Mouse (Mus musculus) myocyte (in vitro differentiated cells): ENCODE data around the gene Syngr3. TPM values are rescaled to one million over a fixed set of nuclear protein-coding genes. Genes with fewer than 3 reads are reported as not detected.
A peak's percentile ranks its signal among the peaks of the same experiment; 100 is the strongest.
"Not testable (repeated sequence)": the region's sequence is repeated elsewhere in the genome, so short reads cannot be mapped to it uniquely, and the experiment has no call there.

Experiments used
- H3K27me3 ChIP-seq: one replicate; pipeline ENCODE4 v1.6.1; 2011; ENCODE audit not compliant: control insufficient read depth, insufficient read depth, insufficient read length
- H3K36me3 ChIP-seq: one replicate; pipeline ENCODE4 v1.6.1; 2011; ENCODE audit not compliant: control insufficient read depth, insufficient read depth
- H3K4me2 ChIP-seq: one replicate; pipeline ENCODE4 v1.6.1; 2011; ENCODE audit warnings: low read depth, control low read depth
- H3K4me3 ChIP-seq: one replicate; pipeline ENCODE4 v1.5.1; 2011; ENCODE audit warnings: mild to moderate bottlenecking, control low read depth, moderate library complexity
- H3K79me2 ChIP-seq: one replicate; pipeline ENCODE4 v1.6.1; 2011; ENCODE audit not compliant: control insufficient read depth, insufficient read depth
- H3ac ChIP-seq: one replicate; pipeline ENCODE4 v1.6.1; 2011; ENCODE audit not compliant: control insufficient read depth, insufficient read length
- CEBPB ChIP-seq: IDR thresholded peaks from 2 replicates; pipeline ENCODE4 v1.6.1; 2011; ENCODE audit warnings: mild to moderate bottlenecking, moderate library complexity; ENCODE audit not compliant: poor library complexity, insufficient read depth, severe bottlenecking
- E2F4 ChIP-seq: IDR thresholded peaks from one replicate; pipeline ENCODE4 v1.6.1; 2011; ENCODE audit warnings: mild to moderate bottlenecking, control low read depth, moderate library complexity; ENCODE audit not compliant: insufficient read depth
- MAX ChIP-seq: IDR thresholded peaks from one replicate; pipeline ENCODE4 v1.6.1; 2011; ENCODE audit warnings: low read depth, mild to moderate bottlenecking, control low read depth
- MYOD1 ChIP-seq, 3 experiments: IDR thresholded peaks; one replicate each; pipeline ENCODE4 v1.6.1; 2011; ENCODE audit warnings: control low read depth in 2 of 3, low read depth in 2 of 3, mild to moderate bottlenecking in 2 of 3, moderate library complexity in 1 of 3; ENCODE audit not compliant: insufficient read length in 2 of 3, control insufficient read depth in 1 of 3
- MYOG ChIP-seq, 3 experiments: IDR thresholded peaks; one replicate each; pipeline ENCODE4 v1.6.1; 2011; ENCODE audit warnings: control low read depth in 2 of 3, low read depth in 2 of 3, mild to moderate bottlenecking in 2 of 3; ENCODE audit not compliant: insufficient read length in 2 of 3, control insufficient read depth in 1 of 3, insufficient read depth in 1 of 3
- POLR2A ChIP-seq: IDR thresholded peaks from one replicate; pipeline ENCODE4 v1.6.1; 2011; ENCODE audit warnings: low read depth, mild to moderate bottlenecking, control low read depth, moderate library complexity; ENCODE audit not compliant: insufficient read length
- POLR2AphosphoS2 ChIP-seq: IDR thresholded peaks from one replicate; pipeline ENCODE4 v1.6.1; 2011; ENCODE audit warnings: low read depth, control low read depth; ENCODE audit not compliant: insufficient read length
- REST ChIP-seq: IDR thresholded peaks from one replicate; pipeline ENCODE4 v1.6.1; 2011; ENCODE audit warnings: mild to moderate bottlenecking, control low read depth, moderate library complexity; ENCODE audit not compliant: insufficient read depth, insufficient read length
- SRF ChIP-seq: IDR thresholded peaks from one replicate; pipeline ENCODE4 v1.6.1; 2011; ENCODE audit warnings: low read depth; ENCODE audit not compliant: control insufficient read depth, insufficient read length
- TCF12 ChIP-seq: IDR thresholded peaks from one replicate; pipeline ENCODE4 v1.6.1; 2011; ENCODE audit warnings: mild to moderate bottlenecking, control low read depth; ENCODE audit not compliant: poor library complexity, insufficient read depth, severe bottlenecking
- TCF3 ChIP-seq: IDR thresholded peaks from one replicate; pipeline ENCODE4 v1.6.1; 2011; ENCODE audit warnings: low read depth, control low read depth; ENCODE audit not compliant: insufficient read length
- USF1 ChIP-seq: IDR thresholded peaks from one replicate; pipeline ENCODE4 v1.6.1; 2011; ENCODE audit warnings: low read depth, mild to moderate bottlenecking, control low read depth, moderate library complexity
- polyA plus RNA-seq: library from polyadenylated mRNA; unstranded; fragments of >200 nt; fragmentation: generic; extraction: Trizol; gene quantifications from one replicate; pipeline ENCODE4 v1.2.1, GENCODE M21; 2012; ENCODE audit warnings: missing spikeins

Gene Syngr3
- polyA plus RNA-seq, 1 experiment = 0.29 TPM

DNA sequence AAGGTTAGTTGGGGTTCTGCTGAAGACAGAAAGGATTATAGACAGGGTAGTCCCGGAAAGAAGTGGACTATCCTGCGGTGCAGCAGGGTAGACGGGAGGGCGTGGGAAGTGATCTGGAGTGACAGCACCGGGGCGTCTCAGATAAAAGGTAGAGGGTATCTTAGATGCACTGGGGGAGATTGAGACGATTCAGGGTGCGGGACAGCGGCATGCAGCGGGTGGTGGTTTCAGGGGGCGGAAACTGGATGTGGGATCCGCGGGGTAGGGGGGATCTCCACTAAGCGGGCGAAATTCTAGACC, 34.1 kb upstream of the Syngr3 start:
- Histone ChIP-seq H3K27me3 (no peaks in the 10 kb centered on the region), H3K4me2 (peak overlapping the region; percentile 95), H3ac (peak overlapping the region; percentile 21), H3K36me3 (peaks cover 11% of the 10 kb centered on the region), H3K4me3 (peak overlapping the region; percentile 77), H3K79me2 (peaks cover 35% of the 10 kb centered on the region)
- TF ChIP-seq POLR2AphosphoS2 (no peak), MYOD1 (IDR thresholded peaks at IDR 0.05; ENCODE audit: control insufficient read depth in 1 of 3, insufficient read length in 2 of 3, low read depth in 2 of 3) (no peak), TCF12 (no peak), MAX (no peak), MYOG (IDR thresholded peaks at IDR 0.05; ENCODE audit: control insufficient read depth in 1 of 3, insufficient read depth in 1 of 3, insufficient read length in 2 of 3, low read depth in 2 of 3) (no peak), CEBPB (no peak), SRF (no peak), E2F4 (no peak), USF1 (no peak), REST (no peak)

DNA sequence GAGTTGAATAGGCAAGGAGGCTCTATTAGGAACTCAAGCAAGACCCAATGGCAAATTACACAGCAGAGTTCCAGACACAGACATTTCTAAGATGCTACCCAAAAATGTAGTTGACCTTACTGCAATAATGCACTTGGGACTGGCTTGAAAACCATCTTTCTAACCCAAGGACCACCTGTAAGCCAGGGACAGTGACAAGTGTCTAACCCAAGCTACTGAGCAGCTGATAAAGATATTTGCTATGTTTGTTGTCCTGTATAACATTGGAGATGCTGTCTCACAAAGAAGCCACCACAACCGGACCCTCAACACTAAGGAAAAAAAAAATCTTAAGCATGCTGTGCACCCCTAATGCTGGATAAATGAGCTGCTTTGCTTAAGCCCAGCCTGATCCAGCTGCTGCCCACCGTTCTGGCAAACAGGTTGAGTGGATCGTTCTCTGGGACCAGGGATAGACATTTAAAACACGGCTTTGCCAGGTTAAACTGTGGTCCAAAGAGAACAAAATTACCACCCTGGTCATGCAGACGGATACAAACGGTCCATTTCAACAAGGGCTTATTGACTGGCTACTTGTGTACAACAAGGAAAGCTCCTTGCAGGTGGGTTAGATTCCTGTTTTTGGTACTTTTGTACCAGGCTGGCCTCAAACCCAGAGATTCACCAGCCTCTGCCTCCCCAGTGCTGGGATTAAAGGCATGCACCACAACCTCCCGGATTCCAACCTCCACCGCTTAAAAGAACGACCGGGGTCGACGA, 33.5 kb upstream of the Syngr3 start:
- Histone ChIP-seq H3K27me3 (no peaks in the 10 kb centered on the region), H3K79me2 (peaks cover 40% of the 10 kb centered on the region), H3K36me3 (peaks cover 11% of the 10 kb centered on the region), H3K4me2 (peak overlapping the region; percentile 95), H3ac (peak overlapping the region; percentile 21), H3K4me3 (peak overlapping the region; percentile 77)
- no peak for TF ChIP-seq TCF3
- no peak for TF ChIP-seq SRF
- TF ChIP-seq USF1 = no peak
- TF ChIP-seq REST = no peak
- TF ChIP-seq MYOG (IDR thresholded peaks at IDR 0.05; ENCODE audit: control insufficient read depth in 1 of 3, insufficient read depth in 1 of 3, insufficient read length in 2 of 3, low read depth in 2 of 3) = no peak
- TF ChIP-seq POLR2A = no peak
- no peak for TF ChIP-seq MAX
- no peak for TF ChIP-seq CEBPB
- TF ChIP-seq E2F4 = no peak
- no peak for TF ChIP-seq MYOD1 (IDR thresholded peaks at IDR 0.05; ENCODE audit: control insufficient read depth in 1 of 3, insufficient read length in 2 of 3, low read depth in 2 of 3)

DNA sequence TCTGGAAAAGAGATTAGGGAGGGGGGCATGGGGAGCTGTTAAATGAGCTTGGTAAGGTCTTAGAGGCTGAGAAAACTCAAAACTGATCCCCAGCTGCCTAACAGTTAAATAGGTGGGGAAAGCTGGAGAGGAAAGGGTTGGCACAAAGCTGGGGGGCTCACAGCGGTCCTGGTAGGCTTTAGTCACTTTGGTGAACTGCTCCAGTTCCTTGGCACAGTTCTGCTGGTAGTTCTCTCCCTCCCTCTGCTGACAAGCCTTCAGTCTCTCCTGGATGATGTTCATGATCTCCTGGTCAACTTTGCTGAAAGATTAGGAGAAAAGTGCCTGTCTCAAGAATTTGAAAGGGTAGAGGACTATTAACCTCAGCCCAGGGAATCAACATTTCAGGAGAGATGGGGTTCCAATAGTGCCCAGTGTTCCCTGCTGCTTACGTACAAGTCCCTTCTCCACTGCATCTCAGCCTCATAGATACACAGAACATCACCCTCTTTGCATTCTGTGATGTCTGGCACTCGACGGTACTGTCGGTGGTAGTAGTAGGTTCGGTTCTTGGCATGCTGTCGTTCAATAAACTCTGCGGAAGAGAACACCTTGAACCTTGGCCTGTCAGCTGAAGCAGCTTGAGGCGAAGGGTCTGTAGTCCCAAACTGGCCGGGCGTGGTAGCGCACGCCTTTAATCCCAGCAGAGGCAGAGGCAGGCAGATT, 32.6 kb upstream of the Syngr3 start:
- Histone ChIP-seq H3K36me3 (peaks cover 11% of the 10 kb centered on the region), H3K27me3 (no peaks in the 10 kb centered on the region), H3ac (no peak overlapping the region), H3K79me2 (peaks cover 40% of the 10 kb centered on the region), H3K4me2 (peak overlapping the region; percentile 95), H3K4me3 (peak overlapping the region; percentile 77)
- TF ChIP-seq POLR2A = peak; percentile 46
- peak; percentile 77 for TF ChIP-seq POLR2AphosphoS2
- no peak for TF ChIP-seq SRF
- TF ChIP-seq REST = no peak

DNA sequence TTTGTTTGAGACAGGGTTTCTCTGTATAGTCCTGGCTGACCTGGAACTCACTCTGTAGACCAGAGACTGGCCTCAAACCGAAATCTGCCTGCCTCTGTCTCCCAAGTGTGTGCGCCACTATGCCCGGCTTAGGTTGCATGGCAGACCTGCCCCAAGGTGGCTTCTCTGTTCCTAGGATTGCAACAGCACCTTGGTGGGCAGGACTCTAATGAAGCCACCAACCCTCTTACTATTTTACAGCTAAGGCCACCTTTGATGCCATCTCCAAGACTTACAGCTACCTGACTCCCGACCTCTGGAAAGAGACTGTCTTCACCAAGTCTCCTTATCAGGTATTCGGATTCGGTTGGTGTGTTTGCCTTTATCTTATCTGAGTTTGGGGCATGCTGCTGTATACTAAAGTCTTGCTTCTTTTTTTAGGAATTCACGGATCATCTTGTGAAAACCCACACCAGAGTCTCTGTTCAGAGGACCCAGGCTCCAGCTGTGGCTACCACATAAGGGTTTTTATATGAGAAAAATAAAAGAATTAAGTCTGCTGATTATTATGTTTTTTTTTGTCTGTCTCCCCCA, 31.7 kb upstream of the Syngr3 start:
- H3K4me2 ChIP-seq = peak overlapping the region; percentile 95
- H3K36me3 ChIP-seq = peaks cover 11% of the 10 kb centered on the region
- peak overlapping the region; percentile 63 for H3ac ChIP-seq
- H3K27me3 ChIP-seq = not testable (repeated sequence)
- peaks cover 40% of the 10 kb centered on the region for H3K79me2 ChIP-seq
- H3K4me3 ChIP-seq = peak overlapping the region; percentile 77

DNA sequence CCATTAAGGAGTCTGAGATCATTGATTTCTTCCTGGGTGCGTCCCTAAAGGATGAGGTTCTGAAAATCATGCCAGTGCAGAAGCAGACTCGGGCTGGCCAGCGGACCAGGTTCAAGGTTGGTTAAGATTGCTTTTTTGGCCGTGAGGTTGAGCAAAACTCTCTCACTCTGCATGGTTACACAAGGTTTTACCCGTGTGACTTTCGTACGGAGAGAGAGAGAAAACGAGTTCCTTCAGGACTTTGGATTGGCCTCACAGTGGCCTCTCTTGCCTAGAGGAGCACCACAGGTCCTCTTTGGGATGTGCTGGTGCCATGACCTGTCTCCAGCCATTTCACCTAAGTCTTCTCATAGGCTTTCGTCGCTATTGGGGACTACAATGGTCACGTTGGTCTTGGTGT, 30.9 kb upstream of the Syngr3 start:
- H3K36me3 ChIP-seq = peaks cover 11% of the 10 kb centered on the region
- H3K79me2 ChIP-seq = peaks cover 40% of the 10 kb centered on the region
- H3K27me3 ChIP-seq = not testable (repeated sequence)
- H3K4me2 ChIP-seq = peak overlapping the region; percentile 81
- H3ac ChIP-seq = peak overlapping the region; percentile 63
- H3K4me3 ChIP-seq = peak overlapping the region; percentile 77
